Mouse (Mus musculus): ENCODE results near the gene Sept9.

Sept9 gene

DNA sequence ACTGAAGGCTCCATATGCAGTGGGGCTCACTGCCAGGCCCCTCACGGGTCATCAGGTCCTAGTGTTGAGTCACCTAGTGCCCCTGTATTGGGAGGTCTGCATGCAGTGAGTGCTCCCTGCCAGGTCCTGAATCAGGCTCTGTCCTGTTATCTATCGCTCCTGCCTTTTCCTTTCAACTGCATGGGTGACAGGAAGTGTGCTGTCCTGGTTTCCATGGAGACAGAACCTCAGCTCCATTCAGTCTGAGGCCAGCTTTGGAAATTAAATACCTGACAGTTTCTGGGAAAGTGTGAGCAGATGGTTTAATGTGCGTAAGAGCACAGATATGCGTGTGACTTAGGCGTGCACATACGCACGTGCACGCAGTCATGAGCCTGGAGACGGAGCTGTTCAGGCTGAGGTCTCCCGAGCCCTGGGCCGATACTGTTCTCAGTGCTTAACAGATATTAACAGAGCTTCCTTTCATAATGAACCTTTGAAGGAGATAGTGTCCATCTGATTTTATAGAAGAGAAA is 49.3 kb downstream of the Sept9 start:
- DNase-seq, result no peak

DNA sequence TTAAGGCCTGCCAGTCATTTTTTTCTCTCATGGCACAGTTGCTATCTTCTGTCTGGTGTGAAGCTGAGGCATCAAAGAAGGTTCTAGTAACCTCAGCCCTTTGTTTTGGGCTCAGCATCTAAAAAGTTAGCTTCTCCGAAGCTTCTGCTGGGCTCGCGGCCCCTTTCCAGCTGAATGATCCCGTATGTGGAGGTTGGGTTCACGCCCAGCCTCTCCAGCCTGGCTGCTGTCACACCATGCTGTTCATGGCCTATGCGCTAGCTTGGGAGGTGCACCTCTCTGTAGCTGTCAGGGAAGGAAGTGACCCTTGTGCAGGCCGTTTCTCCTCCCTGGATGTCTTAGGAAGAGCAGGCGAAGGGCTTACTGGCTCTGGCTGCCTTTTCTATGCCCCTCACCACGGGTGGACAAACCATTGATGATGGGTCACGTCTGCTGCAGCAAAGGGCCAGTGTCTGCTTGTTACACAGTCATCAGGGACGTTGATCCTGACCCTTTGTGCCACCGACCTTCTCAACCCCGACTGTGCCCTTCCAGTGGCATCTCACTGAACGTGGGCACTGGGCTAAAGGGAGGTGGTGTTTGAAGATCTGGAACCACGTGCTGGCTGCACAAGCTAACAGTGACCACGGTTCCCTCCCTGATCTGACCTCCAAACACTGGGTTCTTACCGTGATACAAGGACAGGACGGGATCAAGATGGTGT is 50.0 kb downstream of the Sept9 start:
- no peak for DNase-seq

DNA sequence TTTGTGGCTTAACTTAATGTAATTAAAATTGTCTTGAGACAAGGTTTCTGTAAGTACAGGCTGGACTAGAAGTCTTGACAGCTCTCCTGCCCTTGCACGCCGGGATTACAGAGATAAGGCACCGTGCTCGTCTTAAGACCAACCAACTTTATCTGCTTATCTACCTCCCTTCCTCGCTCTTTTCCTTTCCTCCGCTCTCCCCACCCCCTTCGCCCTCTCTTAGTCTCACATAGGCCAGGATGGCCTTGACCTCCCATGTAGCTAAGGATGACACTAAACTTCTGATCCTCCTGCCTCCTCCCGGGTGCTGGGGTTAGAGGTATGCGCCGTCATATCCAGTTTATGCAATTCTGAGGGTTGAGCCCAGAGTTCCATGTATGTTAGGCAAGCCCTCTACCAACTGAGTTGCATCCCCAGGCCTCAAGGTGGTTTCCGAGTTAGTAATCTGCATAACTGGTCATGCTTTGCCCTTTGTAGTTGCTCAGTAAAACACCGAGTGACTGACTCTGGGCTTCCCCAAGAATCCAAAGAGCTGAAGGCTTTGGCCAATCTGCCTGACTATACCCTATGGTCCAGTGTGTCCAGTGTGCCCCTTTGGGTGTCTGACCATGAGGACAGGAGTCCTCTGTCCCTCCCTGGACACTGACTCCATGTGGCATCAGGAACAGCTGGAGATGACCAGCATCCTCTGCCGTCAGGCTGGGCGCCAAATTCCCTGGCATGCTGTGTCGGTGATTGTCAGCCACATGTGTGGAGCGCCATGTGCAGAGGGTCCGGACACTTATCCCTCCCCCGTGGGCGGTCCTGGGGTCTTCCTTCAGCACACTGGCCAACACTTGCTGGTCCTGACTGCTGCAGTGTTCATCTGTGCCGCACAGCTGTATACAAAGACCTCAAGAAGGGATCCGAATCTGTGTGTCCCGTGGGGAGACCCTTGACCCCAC is 50.8 kb downstream of the Sept9 start:
- DNase-seq, result no peak

DNA sequence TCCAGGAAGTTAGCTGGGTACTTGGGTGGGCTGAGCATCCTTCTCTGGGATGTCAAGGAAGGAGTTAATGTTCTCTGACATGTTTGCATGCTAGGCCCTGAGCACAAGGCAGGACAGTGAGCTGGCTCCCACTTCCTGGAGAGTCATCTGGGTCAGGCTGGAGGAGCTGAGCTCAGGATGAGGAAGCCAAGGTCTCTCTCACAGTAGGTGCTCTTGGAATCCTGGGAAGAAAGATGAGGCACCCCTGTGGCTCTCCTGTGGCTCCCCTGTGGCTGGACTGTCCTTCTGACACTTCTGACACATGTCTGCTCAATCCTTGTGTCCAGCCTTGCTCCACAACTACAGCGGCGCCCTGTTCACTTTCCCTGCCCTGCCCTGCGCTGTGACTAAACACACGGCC is 52.3 kb downstream of the Sept9 start:
- no peak for DNase-seq

DNA sequence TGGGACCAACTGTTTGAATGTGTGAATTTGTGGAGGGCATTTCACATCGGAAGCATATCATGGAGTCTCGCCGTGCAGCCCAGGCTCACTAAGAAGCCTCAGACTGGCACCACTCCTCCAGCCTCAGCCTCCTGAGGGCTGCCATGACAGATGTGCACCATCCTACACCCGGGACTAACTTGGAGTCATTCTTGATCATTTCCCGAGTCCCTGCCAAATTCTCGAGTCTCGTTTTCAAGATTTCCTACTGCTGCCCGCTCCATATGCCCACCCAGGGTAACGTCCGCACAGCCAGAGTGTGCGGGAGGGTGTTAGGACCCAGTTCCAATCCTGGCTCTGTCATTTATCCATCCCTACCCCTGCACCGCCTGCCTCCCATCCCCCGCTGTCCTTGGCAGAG is 53.4 kb downstream of the Sept9 start:
- no peak for DNase-seq

DNA sequence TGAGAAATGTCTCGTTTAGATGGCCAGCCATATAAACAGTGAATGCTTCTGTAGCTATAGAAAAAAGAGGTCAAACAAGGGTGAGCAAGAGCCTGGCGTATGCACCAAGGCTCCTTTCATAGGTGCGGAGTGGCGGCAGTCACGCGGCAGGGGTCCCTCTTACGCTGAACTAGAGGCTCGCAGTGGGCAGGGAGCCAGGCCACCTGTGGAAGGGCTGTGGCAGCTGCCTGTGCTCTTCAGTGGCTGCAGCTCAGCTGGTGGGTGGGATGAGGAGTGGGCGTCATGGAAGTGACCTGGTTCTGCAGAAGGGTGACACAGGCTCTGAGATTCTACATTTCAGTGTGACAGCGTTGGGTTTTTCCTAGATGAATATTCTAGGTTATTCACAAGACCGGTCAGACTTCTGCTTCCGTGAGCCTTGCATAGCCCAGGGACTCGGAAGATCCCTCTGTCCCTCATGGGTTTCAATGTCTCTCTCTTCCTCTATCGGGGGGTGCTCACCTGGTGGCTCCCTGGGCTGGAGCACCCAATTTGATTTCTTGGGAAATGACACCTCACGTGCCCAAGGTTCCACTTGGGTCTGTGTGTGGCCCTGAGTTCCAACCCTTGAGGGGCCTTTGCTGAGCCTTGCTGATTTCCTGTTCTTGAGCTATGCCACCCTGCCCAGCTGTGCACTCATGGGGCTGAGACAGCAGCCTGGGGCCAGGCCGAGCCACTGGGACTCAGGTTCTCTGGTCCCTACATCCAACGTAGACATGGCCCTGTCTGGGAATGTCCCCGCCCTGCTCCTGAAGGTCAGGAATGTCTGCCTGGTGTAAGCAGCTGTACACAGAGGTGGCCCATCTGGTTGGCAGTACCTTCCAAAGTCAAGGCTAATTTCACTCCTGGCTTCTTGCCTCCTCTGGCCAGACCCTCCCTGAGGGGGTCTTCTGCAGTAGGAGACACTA is 55.0 kb downstream of the Sept9 start:
- DNase-seq, result no peak

- no peak for DNase-seq
These were observed 55.6 kb downstream of the Sept9 start for GRCm38 (mm10) chr11:117255108-117255489.

DNA sequence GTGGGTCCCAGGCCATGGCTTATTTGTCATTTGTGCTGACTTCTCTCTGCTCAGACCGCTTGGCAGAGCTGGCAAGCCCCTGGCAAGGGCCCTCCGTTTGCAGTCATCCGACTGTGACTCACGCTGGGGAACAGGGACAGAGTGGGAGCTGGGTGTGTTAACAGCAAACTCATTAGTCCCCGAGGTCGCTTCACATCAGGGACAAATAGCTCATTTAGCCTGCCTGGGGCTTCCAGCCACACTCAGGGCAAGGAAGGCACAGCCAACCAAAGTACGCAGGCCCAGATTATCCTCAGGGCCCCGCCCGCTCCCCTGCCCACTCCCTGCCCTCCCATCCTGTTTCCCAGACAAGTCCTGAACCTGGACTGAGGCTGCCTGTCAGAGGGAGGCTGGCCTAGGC is 56.6 kb downstream of the Sept9 start:
- no peak for DNase-seq

DNA sequence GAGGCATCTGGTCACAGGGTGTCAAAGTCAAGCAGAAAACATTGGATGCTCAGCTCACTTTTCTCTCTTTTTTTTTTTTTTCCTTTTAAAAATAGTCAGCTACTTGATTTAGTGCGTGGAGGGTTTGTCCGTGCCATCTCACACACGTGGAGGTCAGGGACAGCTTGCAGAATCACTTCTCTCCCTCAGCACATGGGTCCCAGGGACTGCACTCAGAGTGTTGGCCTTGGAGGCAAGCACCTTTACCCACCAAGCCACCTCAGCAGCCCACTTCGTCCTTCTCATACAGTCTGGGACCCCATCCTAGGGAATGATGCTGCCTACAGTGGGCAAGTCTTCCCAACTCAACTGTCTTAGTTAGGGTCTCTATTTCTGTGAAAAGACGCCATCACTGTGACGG is 57.4 kb downstream of the Sept9 start:
- no peak for DNase-seq

GRCm38 (mm10) chr11:117257266-117257665 is 57.8 kb downstream of the Sept9 start:
- DNase-seq, result no peak

- no peak for DNase-seq
These were observed 58.4 kb downstream of the Sept9 start for GRCm38 (mm10) chr11:117257842-117258241.

DNA sequence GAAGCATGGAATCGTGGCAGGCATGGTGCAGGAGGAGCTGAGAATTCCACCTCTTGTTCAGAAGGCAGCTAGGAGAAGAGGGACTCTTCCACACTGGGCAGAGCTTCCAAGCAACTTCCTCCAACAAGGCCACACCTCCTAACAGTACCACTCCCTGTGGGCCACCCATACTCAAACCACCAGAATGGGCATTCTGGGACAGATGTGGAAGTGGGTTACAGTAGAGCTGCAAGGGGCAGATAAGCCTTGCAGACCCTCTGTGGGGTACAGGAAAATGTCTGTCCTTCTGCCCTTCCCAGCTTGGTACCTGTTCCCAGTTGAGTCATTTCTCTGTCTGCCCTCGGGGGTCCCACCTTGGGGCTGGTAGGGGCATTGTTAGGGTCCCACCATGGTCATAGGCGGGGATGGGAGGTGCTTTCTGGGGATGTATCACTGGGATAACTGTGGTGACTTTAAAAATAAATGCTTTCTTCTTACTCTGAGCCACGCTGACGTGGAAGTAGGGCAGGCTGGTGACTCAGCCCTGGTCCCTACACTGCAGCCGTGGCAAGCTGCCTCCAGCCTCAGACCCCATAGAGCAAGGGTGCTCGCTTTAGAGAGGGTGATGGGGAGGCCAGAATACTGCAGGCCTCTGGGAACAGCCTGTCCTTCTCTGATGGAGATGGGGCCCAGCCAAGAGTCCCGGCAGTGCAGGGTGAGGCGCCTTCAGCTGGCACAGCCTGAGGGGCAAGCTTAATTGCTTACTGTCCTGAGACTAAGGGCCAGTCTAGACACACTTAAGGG is 59.9 kb downstream of the Sept9 start:
- DNase-seq, result no peak

DNA sequence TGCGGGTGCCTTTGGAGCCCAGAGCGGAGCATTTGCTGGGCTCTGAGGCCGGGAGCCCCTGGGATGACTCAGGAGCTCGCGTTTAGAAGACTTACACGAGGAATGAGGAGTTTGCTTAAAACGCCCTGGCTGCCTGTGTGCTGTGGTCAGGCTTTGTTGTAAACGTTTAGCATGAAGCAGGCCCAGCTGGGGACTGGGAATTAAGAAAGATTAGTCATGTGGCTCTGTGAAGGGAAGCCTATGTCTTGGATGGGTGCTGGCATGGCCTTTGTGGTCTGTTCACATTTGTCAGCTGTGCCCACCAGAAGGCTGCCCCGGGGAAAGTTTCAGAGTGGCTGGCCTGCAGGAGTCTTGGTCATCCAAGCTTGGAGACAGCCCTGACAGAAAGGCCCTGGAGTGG is 61.2 kb downstream of the Sept9 start:
- DNase-seq, result no peak

GRCm38 (mm10) chr11:117263096-117263808 is 63.8 kb downstream of the Sept9 start:
- DNase-seq, result no peak

DNA sequence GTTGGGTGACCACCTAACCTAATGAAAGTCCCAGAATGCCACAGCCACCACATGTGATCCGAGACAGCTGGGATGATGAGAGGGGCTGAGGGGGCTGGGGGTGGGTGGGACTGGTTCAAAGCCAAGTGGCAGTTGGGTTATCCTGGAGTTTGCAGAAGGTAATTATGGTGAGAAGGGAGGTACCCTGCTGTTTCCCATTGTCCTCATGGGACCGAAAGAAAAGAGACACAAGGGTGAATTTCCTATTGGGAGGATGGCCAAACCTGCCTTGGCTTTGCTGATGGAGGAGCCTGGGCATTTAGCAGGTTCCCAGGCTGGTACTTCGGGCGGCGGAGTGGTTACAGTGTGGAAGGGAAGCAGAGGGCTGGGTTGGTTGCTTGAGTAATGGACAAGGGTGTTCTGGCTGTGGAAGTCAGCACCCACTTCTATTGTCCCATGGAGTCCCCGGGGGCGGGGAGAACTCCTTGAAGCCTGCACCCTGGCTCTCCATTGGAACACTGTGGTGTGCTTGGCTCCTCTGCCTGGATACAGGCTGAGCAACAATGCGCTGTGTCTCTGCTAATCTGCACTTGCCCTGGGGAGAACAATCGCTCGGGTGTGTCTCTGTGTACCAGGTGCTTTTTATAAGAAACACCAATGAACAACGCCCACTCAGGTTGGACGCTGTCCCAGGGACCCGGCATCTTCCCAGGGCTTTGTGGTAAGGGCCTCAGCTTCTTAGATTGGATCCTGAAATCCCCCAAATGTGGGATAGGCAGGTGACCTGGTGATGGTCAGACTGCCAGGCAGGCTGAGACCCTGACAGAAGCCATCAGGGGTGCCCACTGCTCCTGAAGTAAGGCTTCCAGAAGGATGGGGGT is 64.9 kb downstream of the Sept9 start:
- DNase-seq, result no peak

GRCm38 (mm10) chr11:117265270-117265980 is 66.0 kb downstream of the Sept9 start:
- DNase-seq, result peak; percentile 63

GRCm38 (mm10) chr11:117265981-117266905 is 66.8 kb downstream of the Sept9 start:
- DNase-seq, result peak; percentile 89

All from thymus, postnatal 25 days (tissue).